Mouse (Mus musculus) brain, embryonic 14.5 days (tissue): ENCODE measurements at regions not wholly inside any gene's neighbourhood (a gene's known extent, or its start where the extent isn't known, plus 50 kb on each side); places are given as distances from the start of the nearest gene placed in this dataset.
A peak's percentile ranks its signal among the peaks of the same experiment; 100 is the strongest.

ENCODE experiments used
- DNase-seq: peaks from one replicate; pipeline ENCODE4 v3.0.0-alpha.2; 2011; ENCODE audit warnings: low read depth
- CTCF ChIP-seq: fragments of 200-500 bp; IDR thresholded peaks from 2 replicates; pipeline ENCODE4 v1.5.1; 2012; ENCODE audit warnings: inconsistent platforms, mild to moderate bottlenecking, moderate library complexity, borderline replicate concordance; ENCODE audit not compliant: insufficient read depth, insufficient read length; ENCODE audit errors: extremely low read depth
- POLR2A ChIP-seq: fragments of 200-500 bp; IDR thresholded peaks from 2 replicates; pipeline ENCODE4 v1.6.1; 2012; ENCODE audit warnings: mild to moderate bottlenecking, inconsistent platforms, borderline replicate concordance; ENCODE audit not compliant: poor library complexity, insufficient read depth, insufficient read length, severe bottlenecking; ENCODE audit errors: extremely low read depth

GRCm38 (mm10) chr2:147846968-147847749 is 199.6 kb downstream of the Foxa2 start:
- DNase-seq: peak; percentile 73

GRCm38 (mm10) chr2:147845256-147845655 is 201.5 kb downstream of the Foxa2 start:
- no peak for DNase-seq
- TF ChIP-seq POLR2A (no peak), CTCF (no peak)

More at GRCm38 (mm10) chr2:147846968-147847749, 199.6 kb downstream of the Foxa2 start:
- TF ChIP-seq CTCF (peak; percentile 67), POLR2A (no peak)

DNA sequence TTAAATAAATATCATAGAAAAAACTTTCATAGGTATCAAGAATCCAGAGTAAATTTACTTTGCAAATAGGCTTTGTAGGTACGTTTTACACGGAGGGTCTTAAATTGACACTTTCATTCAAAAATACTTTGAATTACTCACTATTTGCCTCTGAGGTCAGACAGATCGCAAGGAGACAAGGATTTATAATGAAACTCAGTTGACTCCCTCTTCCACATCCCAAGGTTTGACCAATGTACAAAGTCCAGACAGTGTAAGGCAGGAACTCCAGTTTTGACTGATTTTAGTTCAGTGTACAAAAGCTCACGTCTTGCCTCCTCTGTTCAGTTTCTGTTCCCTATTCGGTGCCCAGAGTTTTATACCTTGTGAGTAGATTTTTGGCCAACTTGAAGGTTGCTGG is 205.8 kb downstream of the Foxa2 start:
- TF ChIP-seq POLR2A: no peak
- TF ChIP-seq CTCF: no peak
- DNase-seq: no peak

- DNase-seq: no peak
- TF ChIP-seq POLR2A (no peak), CTCF (no peak)
Measured at GRCm38 (mm10) chr2:147838613-147839012, 208.2 kb downstream of the Foxa2 start.

DNA sequence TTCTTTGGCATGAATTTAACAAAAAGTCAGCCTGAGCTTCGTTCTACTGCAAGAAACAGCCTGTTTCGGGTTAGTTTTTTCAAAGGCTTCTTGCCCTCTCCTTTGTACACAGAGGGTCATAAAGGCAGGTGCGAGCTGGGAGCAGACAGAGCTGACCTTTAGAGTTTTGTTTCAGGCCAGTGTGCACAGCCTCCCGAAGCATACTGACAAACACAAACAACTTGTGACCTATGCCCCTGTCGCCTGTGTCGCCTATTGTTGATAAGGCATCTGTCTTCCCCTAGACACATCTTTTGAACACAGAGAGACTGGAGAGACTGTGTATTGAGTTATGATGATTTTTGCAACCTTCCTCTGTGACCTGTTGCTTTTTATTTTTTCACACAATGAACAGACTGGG is 216.2 kb downstream of the Foxa2 start:
- TF ChIP-seq CTCF: no peak
- TF ChIP-seq POLR2A: no peak
- no peak for DNase-seq

GRCm38 (mm10) chr2:147816951-147817350 is 229.8 kb downstream of the Foxa2 start:
- TF ChIP-seq CTCF (no peak), POLR2A (no peak)
- no peak for DNase-seq

- TF ChIP-seq POLR2A: no peak
- TF ChIP-seq CTCF: no peak
- DNase-seq: no peak
Measured at GRCm38 (mm10) chr2:147814231-147814630, 232.5 kb downstream of the Foxa2 start.

DNA sequence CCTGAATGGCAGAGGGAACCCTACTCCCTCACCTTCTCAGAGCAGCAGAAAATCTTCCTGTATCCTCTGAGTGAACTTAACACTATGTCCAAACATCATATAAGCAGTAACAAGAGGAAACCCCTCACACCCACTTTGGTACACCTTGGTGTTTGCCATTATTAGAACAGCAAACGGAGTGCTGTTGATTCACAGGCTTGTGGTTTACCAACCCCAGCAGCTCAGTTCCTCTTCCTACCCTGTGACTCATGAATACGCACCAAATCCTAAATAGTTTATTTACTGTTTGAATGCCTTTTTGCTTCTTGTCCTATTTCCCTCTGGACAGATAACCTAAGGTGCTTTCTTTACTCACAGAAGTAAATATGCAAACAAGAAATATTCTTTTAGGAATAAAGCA is 233.3 kb downstream of the Foxa2 start:
- TF ChIP-seq CTCF (no peak), POLR2A (no peak)
- no peak for DNase-seq

DNA sequence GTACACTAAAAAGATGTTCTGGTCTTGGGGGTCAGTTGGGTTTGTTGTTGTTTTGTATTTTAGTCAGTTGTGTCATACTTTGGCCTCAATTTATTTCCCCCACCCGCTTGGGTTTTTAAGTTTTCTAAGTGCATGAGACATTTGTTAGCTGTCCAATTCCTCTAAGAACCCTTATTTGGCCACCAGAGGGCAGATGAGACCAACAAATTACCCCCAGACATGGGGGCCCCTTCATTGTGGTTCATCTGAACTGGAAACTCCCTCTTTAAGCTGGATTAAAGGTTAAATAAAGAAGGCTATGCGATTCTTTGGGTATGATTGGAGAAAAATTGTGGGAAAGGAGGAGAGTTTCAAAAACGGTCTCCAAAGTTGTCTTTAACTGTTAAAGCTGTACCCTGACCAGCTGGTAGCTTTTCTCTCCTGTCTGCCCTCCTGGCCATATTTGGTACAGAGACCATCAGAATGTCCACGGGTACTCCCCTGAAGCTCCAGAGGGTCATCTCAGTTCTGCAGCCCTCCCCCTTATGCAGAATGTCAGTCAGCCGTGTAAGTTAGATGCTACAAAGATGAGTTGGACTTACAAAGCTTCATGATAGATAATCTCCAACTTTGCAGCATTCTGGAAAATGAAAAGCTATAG is 238.6 kb downstream of the Foxa2 start:
- DNase-seq: peak; percentile 74
- TF ChIP-seq POLR2A (no peak), CTCF (peak; percentile 63; the same call in 1 of the 2 replicates)

GRCm38 (mm10) chr2:147803102-147803501 is 243.7 kb downstream of the Foxa2 start:
- DNase-seq: peak; percentile 52

DNA sequence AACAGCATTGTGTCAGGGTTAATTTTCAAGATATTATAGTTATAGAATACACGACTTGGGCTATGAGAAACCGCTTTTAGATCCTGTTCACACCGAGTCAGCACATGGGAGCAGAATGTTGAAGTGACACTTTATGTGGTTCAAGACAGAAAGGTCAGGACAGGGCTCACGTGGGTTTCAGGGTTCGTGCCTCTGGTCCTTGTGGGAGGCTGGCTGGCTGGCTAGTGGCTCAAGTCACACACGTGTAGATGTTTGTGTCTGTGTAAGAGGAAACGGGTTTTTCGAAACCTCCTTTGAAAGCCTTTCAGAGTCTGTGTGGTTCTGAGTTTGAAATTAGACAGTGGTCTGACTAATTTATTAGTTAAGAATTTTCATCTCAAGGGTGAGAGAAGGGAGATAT is 255.3 kb downstream of the Foxa2 start:
- TF ChIP-seq CTCF: no peak
- TF ChIP-seq POLR2A: no peak
- DNase-seq: no peak

More at GRCm38 (mm10) chr2:147803102-147803501, 243.7 kb downstream of the Foxa2 start:
- TF ChIP-seq CTCF (peak; percentile 46; the same call in 1 of the 2 replicates), POLR2A (no peak)
